Mouse (Mus musculus): ENCODE measurements at regions not wholly inside any gene's neighbourhood (a gene's known extent, or its start where the extent isn't known, plus 50 kb on each side); places are given as distances from the start of the nearest gene placed in this dataset.

DNA sequence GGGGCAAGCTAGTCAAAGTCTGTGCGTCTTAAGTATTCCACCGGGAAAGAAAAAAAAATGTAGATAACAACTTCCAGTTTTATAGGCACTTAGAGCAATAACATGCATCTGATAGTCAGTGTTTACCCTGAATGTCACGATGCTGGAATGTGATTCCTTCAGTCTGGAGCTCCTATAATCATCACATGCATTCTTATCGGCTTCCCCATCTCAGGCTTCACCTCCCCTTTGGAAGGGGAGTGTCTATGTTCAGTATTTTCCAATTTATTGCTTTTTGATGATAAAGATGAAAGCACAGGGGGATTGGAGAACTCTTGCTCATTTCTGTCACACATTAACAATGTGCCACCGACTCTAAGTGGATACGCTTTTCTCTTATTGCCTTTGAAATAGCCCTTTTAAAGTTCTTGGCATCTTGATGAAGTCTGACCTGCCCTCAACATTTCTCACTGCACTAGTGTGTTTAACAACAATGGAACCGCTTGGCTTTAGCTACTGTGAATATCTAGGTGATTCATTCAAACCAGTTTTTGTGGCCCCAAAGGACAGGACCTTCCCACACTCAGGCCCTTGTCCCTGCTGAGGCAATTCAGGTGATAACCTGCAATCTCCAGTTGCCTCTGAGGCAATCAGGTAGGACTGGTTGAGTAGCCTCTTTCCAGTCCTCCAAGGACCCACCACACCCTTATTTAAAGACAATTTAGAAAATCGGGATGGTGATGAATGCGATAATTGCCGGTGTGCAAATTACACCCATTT is 101.5 kb upstream of the Btg1 start:
- DNase-seq = no peak
- Histone ChIP-seq H3K4me2 (no peak overlapping the region), H3K9me3 (replicated peaks) (no peaks in the 10 kb centered on the region), H3K27me3 (no peaks in the 10 kb centered on the region), H3K4me3 (replicated peaks) (no peak overlapping the region), H3K27ac (no peak overlapping the region), H3K36me3 (no peaks in the 10 kb centered on the region), H3K4me1 (replicated peaks) (no peaks in the 10 kb centered on the region), H3K9ac (no peak overlapping the region)
- 75% methylated on average over 10 of the region's 10 CpGs for WGBS (ENCODE audit: insufficient replicate concordance)
- no peak for ATAC-seq (ENCODE audit: low read depth)

DNA sequence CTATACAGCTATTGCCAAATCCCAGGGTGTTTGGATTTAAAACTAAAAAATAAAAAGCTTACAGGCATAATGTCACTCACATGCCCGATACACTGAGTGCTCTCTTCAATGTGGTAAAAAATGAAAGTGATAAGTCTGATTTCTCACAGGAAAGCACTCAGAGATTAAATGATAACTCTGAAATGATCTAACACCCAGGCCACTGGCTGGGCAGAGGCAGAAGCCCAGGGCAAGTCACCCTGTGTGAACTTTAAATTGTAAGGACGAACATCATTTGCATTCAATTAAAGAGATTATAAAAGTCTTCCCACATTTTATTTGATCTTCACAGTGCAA is 100.9 kb upstream of the Btg1 start:
- 62% methylated on average over 2 of the region's 2 CpGs for WGBS (ENCODE audit: insufficient replicate concordance)
- no peak overlapping the region for H3K4me3 ChIP-seq (replicated peaks)
- no peaks in the 10 kb centered on the region for H3K9me3 ChIP-seq (replicated peaks)
- no peaks in the 10 kb centered on the region for H3K4me1 ChIP-seq (replicated peaks)
- ATAC-seq (ENCODE audit: low read depth) (no peak), DNase-seq (no peak)
- no peak overlapping the region for H3K9ac ChIP-seq
- H3K27me3 ChIP-seq = no peaks in the 10 kb centered on the region
- H3K36me3 ChIP-seq = no peaks in the 10 kb centered on the region
- H3K4me2 ChIP-seq = no peak overlapping the region
- no peak overlapping the region for H3K27ac ChIP-seq

DNA sequence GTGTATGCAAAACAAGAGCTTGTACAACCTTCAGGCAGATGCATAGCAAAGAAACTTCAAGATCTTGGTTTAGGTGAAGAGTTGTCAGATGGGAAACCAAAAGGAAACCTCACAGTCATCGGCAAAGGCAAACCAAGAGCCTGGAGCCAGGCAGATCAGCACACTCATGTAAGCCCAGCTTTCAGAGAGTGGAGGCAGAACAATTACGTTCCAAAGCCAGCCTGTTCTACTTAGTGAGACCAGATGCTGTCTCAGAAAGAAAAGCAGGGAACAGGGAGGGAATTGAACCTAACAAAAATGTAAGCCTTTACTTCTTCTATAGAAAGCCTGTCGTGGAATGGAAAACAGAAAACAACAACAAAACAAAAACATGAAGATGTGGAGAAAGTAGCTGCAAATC is 97.4 kb upstream of the Btg1 start:
- no peaks in the 10 kb centered on the region for H3K4me1 ChIP-seq (replicated peaks)
- ATAC-seq (ENCODE audit: low read depth) (no peak), DNase-seq (no peak)
- H3K27me3 ChIP-seq = no peaks in the 10 kb centered on the region
- no peaks in the 10 kb centered on the region for H3K9me3 ChIP-seq (replicated peaks)
- no peak overlapping the region for H3K27ac ChIP-seq
- no peak overlapping the region for H3K9ac ChIP-seq
- H3K4me2 ChIP-seq = no peak overlapping the region
- 44% methylated on average over 3 of the region's 3 CpGs for WGBS (ENCODE audit: insufficient replicate concordance)
- no peaks in the 10 kb centered on the region for H3K36me3 ChIP-seq
- no peak overlapping the region for H3K4me3 ChIP-seq (replicated peaks)

DNA sequence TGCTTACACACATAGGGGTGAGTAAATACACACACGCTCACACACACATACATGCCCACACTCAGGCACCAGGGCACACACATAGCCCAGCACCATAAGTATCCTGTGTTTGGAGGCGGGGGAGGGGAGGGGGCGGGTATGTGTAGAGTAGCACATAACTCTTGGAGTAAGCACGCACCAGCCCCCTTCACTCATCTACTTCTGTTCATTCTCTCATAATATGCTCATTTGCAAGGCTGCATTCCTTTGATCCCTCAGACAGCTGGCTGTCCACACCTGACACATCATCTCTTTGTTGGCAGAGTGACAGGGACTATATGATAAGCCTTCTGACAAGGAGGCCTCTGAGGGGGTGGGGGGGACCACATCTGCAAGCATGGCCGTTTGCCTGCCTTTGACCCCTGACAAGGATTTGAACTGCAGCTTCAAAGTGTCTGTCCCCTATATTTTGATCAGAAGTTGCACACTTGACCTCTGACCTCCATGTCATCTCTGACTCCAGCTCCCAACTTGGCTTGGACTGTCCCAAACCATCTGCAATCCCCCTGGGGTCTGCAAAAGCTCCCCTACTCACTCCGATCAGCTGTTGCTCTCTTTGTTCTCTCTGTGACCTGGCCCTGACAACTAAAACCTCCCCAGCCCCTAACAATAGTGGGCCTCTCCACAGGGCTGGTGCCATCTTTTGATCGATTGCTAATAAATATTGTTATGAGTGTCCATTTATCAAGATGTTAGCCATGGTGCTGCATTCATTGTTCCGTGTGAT is 95.6 kb upstream of the Btg1 start:
- H3K27me3 ChIP-seq = no peaks in the 10 kb centered on the region
- no peak overlapping the region for H3K4me3 ChIP-seq (replicated peaks)
- no peak overlapping the region for H3K4me2 ChIP-seq
- no peak overlapping the region for H3K27ac ChIP-seq
- no peaks in the 10 kb centered on the region for H3K9me3 ChIP-seq (replicated peaks)
- H3K4me1 ChIP-seq (replicated peaks) = no peaks in the 10 kb centered on the region
- DNase-seq (no peak), ATAC-seq (ENCODE audit: low read depth) (no peak)
- H3K9ac ChIP-seq = no peak overlapping the region
- 64% methylated on average over 8 of the region's 8 CpGs for WGBS (ENCODE audit: insufficient replicate concordance)
- H3K36me3 ChIP-seq = no peaks in the 10 kb centered on the region

DNA sequence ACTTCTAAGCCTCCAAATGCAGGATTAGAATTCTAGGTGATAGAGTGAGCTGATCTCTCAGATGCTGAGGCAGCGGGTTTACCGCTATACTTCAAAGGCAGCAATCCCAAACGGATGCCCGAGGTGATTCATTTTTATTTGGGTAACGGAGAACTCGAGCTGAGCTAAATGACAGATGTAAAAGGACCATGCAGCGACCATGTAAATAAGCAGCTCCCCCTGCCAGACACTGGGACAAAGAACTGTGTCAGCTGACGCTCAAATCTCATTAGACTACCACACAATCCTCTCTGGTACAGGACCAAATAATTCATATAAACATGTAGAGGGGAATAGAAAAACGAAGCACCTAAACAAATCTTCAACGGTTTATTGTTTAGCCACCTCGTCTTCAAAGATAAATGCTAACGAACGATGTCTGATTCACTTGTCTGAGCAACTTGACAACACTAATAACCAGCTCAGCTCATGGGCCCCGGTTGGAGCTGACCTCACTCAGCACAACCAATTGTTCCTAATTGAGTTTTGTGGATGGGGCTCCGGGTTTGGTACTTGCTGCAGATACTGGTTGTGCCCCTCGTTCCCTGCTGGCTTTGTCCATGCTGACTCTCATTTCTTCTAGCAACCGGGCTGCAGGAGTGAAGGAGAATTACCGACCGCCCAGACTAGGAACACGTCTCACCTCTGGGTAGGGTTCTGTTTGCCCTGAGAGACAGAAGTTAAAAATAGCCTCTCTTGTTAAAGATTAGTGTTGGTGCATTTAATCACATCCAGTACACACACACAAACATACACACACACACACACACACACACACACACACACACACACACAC is 92.6 kb upstream of the Btg1 start:
- H3K36me3 ChIP-seq = no peaks in the 10 kb centered on the region
- ATAC-seq (ENCODE audit: low read depth) (no peak), DNase-seq (no peak)
- no peak overlapping the region for H3K4me3 ChIP-seq (replicated peaks)
- no peaks in the 10 kb centered on the region for H3K9me3 ChIP-seq (replicated peaks)
- H3K4me1 ChIP-seq (replicated peaks) = no peaks in the 10 kb centered on the region
- no peak overlapping the region for H3K27ac ChIP-seq
- H3K27me3 ChIP-seq = no peaks in the 10 kb centered on the region
- no peak overlapping the region for H3K9ac ChIP-seq
- WGBS (ENCODE audit: insufficient replicate concordance) = 71% methylated on average over 20 of the region's 20 CpGs
- H3K4me2 ChIP-seq = no peak overlapping the region

DNA sequence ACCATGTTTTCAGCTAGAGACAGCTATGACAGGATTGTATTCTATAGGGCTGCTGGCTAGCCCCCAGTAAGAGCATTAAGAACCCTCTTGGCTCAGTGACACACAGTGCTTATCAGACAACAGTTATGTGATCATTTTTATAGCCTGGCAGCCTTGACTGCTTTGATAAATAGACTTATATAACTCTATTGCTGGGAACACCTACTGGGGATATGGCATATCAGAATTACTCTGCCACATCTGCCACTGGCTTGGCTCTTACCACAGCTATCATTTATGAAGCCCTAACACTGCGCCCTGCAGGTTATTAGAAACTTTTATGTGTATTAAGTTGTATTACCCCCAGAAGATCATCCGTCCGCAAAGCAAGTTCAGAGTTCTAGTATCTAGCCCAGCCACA is 88.9 kb upstream of the Btg1 start:
- H3K9me3 ChIP-seq (replicated peaks) = no peaks in the 10 kb centered on the region
- H3K27ac ChIP-seq = no peak overlapping the region
- H3K4me3 ChIP-seq (replicated peaks) = no peak overlapping the region
- H3K4me2 ChIP-seq = no peak overlapping the region
- DNase-seq = no peak
- 70% methylated on average over 3 of the region's 3 CpGs for whole genome bisulfite sequencing (ENCODE audit: insufficient replicate concordance)
- H3K36me3 ChIP-seq = no peaks in the 10 kb centered on the region
- H3K27me3 ChIP-seq = no peaks in the 10 kb centered on the region
- ATAC-seq (ENCODE audit: low read depth) = no peak
- no peak overlapping the region for H3K9ac ChIP-seq
- H3K4me1 ChIP-seq (replicated peaks) = no peaks in the 10 kb centered on the region

DNA sequence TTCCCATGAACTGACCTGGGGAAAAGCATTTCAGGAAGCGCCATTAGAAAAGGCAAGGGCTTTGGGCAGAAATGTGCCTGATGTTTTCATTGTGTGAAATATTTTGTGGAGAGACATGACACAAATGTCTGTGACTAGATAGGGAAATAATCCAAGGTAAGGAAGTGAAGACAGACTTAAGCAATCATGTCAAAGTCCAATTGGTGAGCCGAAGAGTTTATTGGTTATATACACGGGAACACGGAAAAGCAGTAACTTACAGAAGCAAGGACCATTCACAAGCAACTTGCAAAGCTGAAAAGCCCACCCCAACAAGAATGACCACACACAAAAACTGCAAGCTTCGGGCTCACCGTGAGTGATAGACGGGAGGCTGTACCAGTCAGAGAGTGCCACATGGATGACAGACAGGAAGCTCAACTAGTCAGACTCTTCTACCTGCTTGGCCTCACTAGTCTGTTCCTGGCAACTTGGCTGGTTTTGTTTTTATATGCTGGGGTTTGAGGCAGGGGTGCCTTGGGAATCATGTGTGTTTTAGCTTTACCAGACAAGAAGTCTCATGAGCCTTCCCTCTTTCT is 82.2 kb upstream of the Btg1 start:
- WGBS (ENCODE audit: insufficient replicate concordance) = 82% methylated on average over 7 of the region's 7 CpGs
- Histone ChIP-seq H3K36me3 (no peaks in the 10 kb centered on the region), H3K27me3 (no peaks in the 10 kb centered on the region), H3K4me2 (no peak overlapping the region), H3K4me3 (replicated peaks) (no peak overlapping the region), H3K9me3 (replicated peaks) (no peaks in the 10 kb centered on the region), H3K4me1 (replicated peaks) (no peaks in the 10 kb centered on the region), H3K27ac (no peak overlapping the region), H3K9ac (no peak overlapping the region)
- no peak for DNase-seq
- ATAC-seq (ENCODE audit: low read depth) = no peak

DNA sequence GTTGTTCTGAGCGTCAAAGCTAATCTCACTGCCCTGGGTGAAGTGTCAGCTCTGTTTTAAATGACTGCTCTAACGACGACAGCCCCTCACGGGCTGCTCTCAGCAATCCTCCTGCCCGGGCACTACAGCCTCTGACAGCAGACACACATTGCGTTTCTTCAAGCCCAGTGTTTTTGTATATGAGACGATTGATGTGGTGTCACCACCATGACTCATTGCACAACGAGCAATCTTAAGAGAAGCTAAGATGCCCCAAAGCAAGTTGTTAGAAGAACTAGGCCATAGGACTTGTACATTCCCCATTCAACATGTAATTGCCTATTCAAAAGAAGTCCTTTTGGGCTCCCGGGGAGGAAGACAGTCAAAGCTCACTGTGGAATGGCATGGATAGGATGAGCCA is 81.3 kb upstream of the Btg1 start:
- Histone ChIP-seq H3K4me1 (replicated peaks) (no peaks in the 10 kb centered on the region), H3K4me3 (replicated peaks) (no peak overlapping the region), H3K9ac (no peak overlapping the region), H3K4me2 (no peak overlapping the region), H3K36me3 (no peaks in the 10 kb centered on the region), H3K27ac (no peak overlapping the region), H3K9me3 (replicated peaks) (no peaks in the 10 kb centered on the region), H3K27me3 (no peaks in the 10 kb centered on the region)
- DNase-seq (no peak), ATAC-seq (ENCODE audit: low read depth) (no peak)
- 67% methylated on average over 9 of the region's 9 CpGs for WGBS (ENCODE audit: insufficient replicate concordance)

DNA sequence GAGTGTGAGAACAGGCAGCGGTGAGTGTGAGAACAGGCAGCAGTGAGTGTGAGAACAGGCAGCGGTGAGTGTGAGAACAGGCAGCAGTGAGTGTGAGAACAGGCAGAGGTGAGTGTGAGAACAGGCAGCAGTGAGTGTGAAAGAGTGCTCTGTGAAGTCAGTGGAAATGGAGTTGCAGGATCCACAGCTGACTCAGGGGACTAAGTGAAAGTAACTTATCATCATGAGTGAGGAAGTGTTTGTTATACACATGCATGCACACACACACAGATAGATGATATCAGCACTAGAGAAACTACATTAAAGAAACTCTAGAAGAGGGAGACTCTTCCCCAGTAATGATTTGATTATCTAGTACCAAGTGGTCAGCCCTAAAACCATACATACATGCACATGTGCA is 76.0 kb upstream of the Btg1 start:
- 86% methylated on average over 2 of the region's 2 CpGs for WGBS (ENCODE audit: insufficient replicate concordance)
- DNase-seq (no peak), ATAC-seq (ENCODE audit: low read depth) (no peak)
- Histone ChIP-seq H3K4me3 (replicated peaks) (no peak overlapping the region), H3K9ac (no peak overlapping the region), H3K9me3 (replicated peaks) (no peaks in the 10 kb centered on the region), H3K27me3 (no peaks in the 10 kb centered on the region), H3K36me3 (no peaks in the 10 kb centered on the region), H3K4me2 (no peak overlapping the region), H3K4me1 (replicated peaks) (no peaks in the 10 kb centered on the region), H3K27ac (no peak overlapping the region)

DNA sequence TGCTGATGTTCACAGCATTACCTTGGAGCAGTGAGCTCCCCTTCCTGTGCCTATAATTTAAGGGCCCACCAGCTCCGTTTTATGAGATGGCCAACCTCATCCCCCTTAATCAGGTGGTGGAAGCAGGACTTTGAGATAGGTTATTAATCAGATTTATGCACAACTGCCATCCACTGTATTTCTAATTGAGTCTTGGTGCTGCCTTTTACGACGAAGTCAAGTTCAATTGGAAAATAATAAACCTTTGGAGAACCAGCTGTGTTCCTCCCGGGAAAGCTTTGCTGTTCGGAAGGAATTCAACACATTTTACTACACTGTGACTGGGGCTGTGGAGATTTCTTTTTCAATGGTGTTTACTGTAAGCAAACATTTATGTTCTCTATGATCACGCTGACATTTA is 71.5 kb upstream of the Btg1 start:
- no peak for ATAC-seq (ENCODE audit: low read depth)
- DNase-seq = no peak
- H3K9me3 ChIP-seq (replicated peaks) = no peaks in the 10 kb centered on the region
- H3K4me2 ChIP-seq = no peak overlapping the region
- H3K36me3 ChIP-seq = no peaks in the 10 kb centered on the region
- WGBS (ENCODE audit: insufficient replicate concordance) = 61% methylated on average over 6 of the region's 6 CpGs
- H3K27ac ChIP-seq = no peak overlapping the region
- H3K9ac ChIP-seq = no peak overlapping the region
- no peaks in the 10 kb centered on the region for H3K27me3 ChIP-seq
- no peaks in the 10 kb centered on the region for H3K4me1 ChIP-seq (replicated peaks)
- H3K4me3 ChIP-seq (replicated peaks) = no peak overlapping the region

DNA sequence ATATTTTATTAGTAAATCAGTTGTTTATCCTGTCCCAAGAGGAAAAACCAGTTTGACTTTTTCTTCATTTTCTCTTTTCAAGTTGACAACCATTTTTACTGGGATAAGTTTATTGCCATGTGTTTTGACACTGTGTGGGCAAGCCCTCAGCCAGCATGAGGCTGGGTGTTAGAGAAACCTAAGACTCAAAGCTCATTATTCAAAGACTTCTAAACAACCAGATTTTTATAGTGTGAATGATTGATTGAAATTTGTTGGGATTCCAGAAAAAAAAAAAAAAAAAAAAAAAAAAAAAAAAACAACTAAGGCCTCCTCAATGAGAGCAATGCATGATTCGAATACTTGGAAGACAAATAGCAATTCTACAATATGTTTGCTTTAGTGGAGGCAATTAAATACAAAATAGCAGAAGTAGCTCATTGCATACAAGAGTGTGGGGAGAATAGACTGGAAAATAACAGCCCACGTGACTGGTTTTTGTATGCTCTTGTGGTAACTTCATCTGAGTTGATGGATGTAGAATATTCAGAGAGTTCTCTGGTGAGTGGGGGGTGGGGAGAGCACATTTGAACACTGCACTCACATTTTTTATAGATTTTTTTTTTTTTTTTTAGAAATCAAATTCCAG is 70.9 kb upstream of the Btg1 start:
- no peak for ATAC-seq (ENCODE audit: low read depth)
- 60% methylated on average over 2 of the region's 2 CpGs for WGBS (ENCODE audit: insufficient replicate concordance)
- Histone ChIP-seq H3K27ac (no peak overlapping the region), H3K36me3 (no peaks in the 10 kb centered on the region), H3K4me1 (replicated peaks) (no peaks in the 10 kb centered on the region), H3K27me3 (no peaks in the 10 kb centered on the region), H3K4me3 (replicated peaks) (no peak overlapping the region), H3K9ac (no peak overlapping the region), H3K4me2 (no peak overlapping the region), H3K9me3 (replicated peaks) (no peaks in the 10 kb centered on the region)
- DNase-seq = no peak

Data from liver, embryonic 13.5 days (tissue).